Comparison of ENCODE assay signal across 31 mouse cellular contexts in genomic region chr5:123982838-123983237, GRCm38 (mm10). TPM values are rescaled to one million over a fixed set of nuclear protein-coding genes. Genes with fewer than 3 reads are reported as not detected.
"Had no signal": no experiment of that assay in that cellular context is flagged by ENCODE, and none has a peak within 500 bp of the region (broad histone marks: within the 10 kb centered on the region; RNA-seq: fewer than 3 reads in every experiment).

No protein-coding gene starts in this region.

- ATAC-seq: hindbrain, embryonic 16.5 days; hindbrain, postnatal 0 days; inflammation-experienced regulatory T-cells, adult 6 months; intestine, embryonic 15.5 days; intestine, embryonic 16.5 days; intestine, postnatal 0 days had no signal

- DNase-seq: heart, postnatal 10 days; heart, postnatal 4 days; kidney, adult 18-20 months; kidney, adult 2 months; kidney, adult 8-10 months; kidney, adult 9 months; kidney, postnatal 10 days; kidney, postnatal 14 days; kidney, postnatal 25 days; kidney, postnatal 36 days; layer of hippocampus, adult 9-11 months; layer of hippocampus, postnatal 36 days had no signal

- H3K9ac ChIP-seq: heart, embryonic 12.5 days; heart, embryonic 13.5 days; heart, embryonic 15.5 days; hindbrain, embryonic 12.5 days; hindbrain, embryonic 13.5 days; hindbrain, embryonic 14.5 days; hindbrain, embryonic 15.5 days; intestine, embryonic 15.5 days; kidney, embryonic 15.5 days had no signal

- H3K9me3 ChIP-seq: heart, embryonic 10.5 days; heart, embryonic 12.5 days; heart, embryonic 13.5 days; heart, embryonic 15.5 days; hindbrain, embryonic 10.5 days; hindbrain, embryonic 12.5 days; hindbrain, embryonic 13.5 days; hindbrain, embryonic 15.5 days; intestine, embryonic 15.5 days; kidney, embryonic 15.5 days had no signal

- H3K36me3 ChIP-seq: heart, embryonic 10.5 days; heart, embryonic 12.5 days; heart, embryonic 13.5 days; heart, embryonic 15.5 days; hindbrain, embryonic 10.5 days; hindbrain, embryonic 12.5 days; hindbrain, embryonic 13.5 days; hindbrain, embryonic 15.5 days; intestine, embryonic 15.5 days; kidney, embryonic 15.5 days had no signal

- H3K4me2 ChIP-seq: heart, embryonic 12.5 days; heart, embryonic 13.5 days; heart, embryonic 15.5 days; hindbrain, embryonic 12.5 days; hindbrain, embryonic 13.5 days; hindbrain, embryonic 14.5 days; hindbrain, embryonic 15.5 days; intestine, embryonic 15.5 days; kidney, embryonic 15.5 days had no signal

- H3K27ac ChIP-seq: heart, embryonic 10.5 days; heart, embryonic 13.5 days; heart, embryonic 15.5 days; hindbrain, embryonic 10.5 days; hindbrain, embryonic 12.5 days; hindbrain, embryonic 13.5 days; hindbrain, embryonic 14.5 days; hindbrain, embryonic 15.5 days; hindbrain, postnatal 0 days; intestine, embryonic 15.5 days; kidney, embryonic 15.5 days; kidney, postnatal 0 days; layer of hippocampus, adult 2 months had no signal

- H3K4me3 ChIP-seq: heart, embryonic 10.5 days; heart, embryonic 12.5 days; heart, embryonic 13.5 days; heart, embryonic 15.5 days; hindbrain, embryonic 10.5 days; hindbrain, embryonic 12.5 days; hindbrain, embryonic 13.5 days; hindbrain, embryonic 15.5 days; intestine, embryonic 15.5 days; kidney, embryonic 15.5 days; layer of hippocampus, adult 2 months had no signal

- H3K27me3 ChIP-seq: heart, embryonic 12.5 days; heart, embryonic 15.5 days; hindbrain, embryonic 15.5 days; intestine, embryonic 15.5 days; kidney, embryonic 15.5 days had no signal

RNA-seq across cellular contexts. Expression of gene Gm43518, which starts 55.6 kb away (rescaled TPM):
- polyA plus RNA-seq: large intestine, adult 2 months had no signal
